Mouse (Mus musculus) myocyte (in vitro differentiated cells): ENCODE results near the gene Edaradd.

Experiments
- CEBPB ChIP-seq: IDR thresholded peaks from 2 replicates; pipeline ENCODE4 v1.6.1; 2011; ENCODE audit warnings: mild to moderate bottlenecking, moderate library complexity; ENCODE audit not compliant: poor library complexity, insufficient read depth, severe bottlenecking
- E2F4 ChIP-seq: IDR thresholded peaks from one replicate; pipeline ENCODE4 v1.6.1; 2011; ENCODE audit warnings: mild to moderate bottlenecking, control low read depth, moderate library complexity; ENCODE audit not compliant: insufficient read depth
- MAX ChIP-seq: IDR thresholded peaks from one replicate; pipeline ENCODE4 v1.6.1; 2011; ENCODE audit warnings: low read depth, mild to moderate bottlenecking, control low read depth
- MYOD1 ChIP-seq, 3 experiments: IDR thresholded peaks; one replicate each; pipeline ENCODE4 v1.6.1; 2011; ENCODE audit warnings: control low read depth in 2 of 3, low read depth in 2 of 3, mild to moderate bottlenecking in 2 of 3, moderate library complexity in 1 of 3; ENCODE audit not compliant: insufficient read length in 2 of 3, control insufficient read depth in 1 of 3
- MYOG ChIP-seq, 3 experiments: IDR thresholded peaks; one replicate each; pipeline ENCODE4 v1.6.1; 2011; ENCODE audit warnings: control low read depth in 2 of 3, low read depth in 2 of 3, mild to moderate bottlenecking in 2 of 3; ENCODE audit not compliant: insufficient read length in 2 of 3, control insufficient read depth in 1 of 3, insufficient read depth in 1 of 3
- POLR2A ChIP-seq: IDR thresholded peaks from one replicate; pipeline ENCODE4 v1.6.1; 2011; ENCODE audit warnings: low read depth, mild to moderate bottlenecking, control low read depth, moderate library complexity; ENCODE audit not compliant: insufficient read length
- POLR2AphosphoS2 ChIP-seq: IDR thresholded peaks from one replicate; pipeline ENCODE4 v1.6.1; 2011; ENCODE audit warnings: low read depth, control low read depth; ENCODE audit not compliant: insufficient read length
- SRF ChIP-seq: IDR thresholded peaks from one replicate; pipeline ENCODE4 v1.6.1; 2011; ENCODE audit warnings: low read depth; ENCODE audit not compliant: control insufficient read depth, insufficient read length
- TCF12 ChIP-seq: IDR thresholded peaks from one replicate; pipeline ENCODE4 v1.6.1; 2011; ENCODE audit warnings: mild to moderate bottlenecking, control low read depth; ENCODE audit not compliant: poor library complexity, insufficient read depth, severe bottlenecking
- TCF3 ChIP-seq: IDR thresholded peaks from one replicate; pipeline ENCODE4 v1.6.1; 2011; ENCODE audit warnings: low read depth, control low read depth; ENCODE audit not compliant: insufficient read length
- USF1 ChIP-seq: IDR thresholded peaks from one replicate; pipeline ENCODE4 v1.6.1; 2011; ENCODE audit warnings: low read depth, mild to moderate bottlenecking, control low read depth, moderate library complexity

- TF ChIP-seq MAX (no peak), USF1 (no peak), TCF3 (no peak), POLR2A (no peak), TCF12 (no peak), MYOD1 (IDR thresholded peaks at IDR 0.05; ENCODE audit: control insufficient read depth in 1 of 3, insufficient read length in 2 of 3, low read depth in 2 of 3) (no peak), E2F4 (no peak), POLR2AphosphoS2 (no peak), CEBPB (no peak), MYOG (IDR thresholded peaks at IDR 0.05; ENCODE audit: control insufficient read depth in 1 of 3, insufficient read depth in 1 of 3, insufficient read length in 2 of 3, low read depth in 2 of 3) (no peak), SRF (no peak)
These were observed 41.9 kb downstream of the Edaradd start for GRCm38 (mm10) chr13:12478301-12478700.
